Mouse (Mus musculus) spleen, adult 2 months (tissue): ENCODE measurements around the gene Gm26741.

Experiments
- CTCF ChIP-seq: fragments of 200-500 bp; IDR thresholded peaks from 2 replicates; pipeline ENCODE4 v1.5.1; 2011; ENCODE audit warnings: mild to moderate bottlenecking, inconsistent platforms; ENCODE audit not compliant: insufficient read depth, insufficient read length, insufficient replicate concordance; ENCODE audit errors: extremely low read depth
- POLR2A ChIP-seq: fragments of 200-500 bp; IDR thresholded peaks from 2 replicates; pipeline ENCODE4 v1.6.1; 2011; ENCODE audit warnings: low read depth, low read length, inconsistent platforms

- TF ChIP-seq CTCF = no peak
- no peak for TF ChIP-seq POLR2A
Measured at GRCm38 (mm10) chr10:52391208-52391607, 32.6 kb downstream of the Gm26741 start.
